In genomic region chr11:70754476-70754875, GRCm38 (mm10) we compare ENCODE assay signal across 16 mouse cellular contexts. TPM values are rescaled to one million over a fixed set of nuclear protein-coding genes. Genes with fewer than 3 reads are reported as not detected.
"Had no signal": no experiment of that assay in that cellular context is flagged by ENCODE, and none has a peak within 500 bp of the region (broad histone marks: within the 10 kb centered on the region; RNA-seq: fewer than 3 reads in every experiment).

No protein-coding gene starts in this region.

- H3K4me3 ChIP-seq: limb, embryonic 13.5 days; liver, embryonic 12.5 days; midbrain, embryonic 12.5 days; stomach, embryonic 15.5 days had no signal

- H3K27me3 ChIP-seq: limb, embryonic 13.5 days; midbrain, embryonic 12.5 days; stomach, embryonic 15.5 days had no signal

- H3K4me1 ChIP-seq: limb, embryonic 13.5 days; stomach, embryonic 15.5 days had no signal

- H3K9ac ChIP-seq: limb, embryonic 13.5 days; liver, embryonic 12.5 days; lung, embryonic 14.5 days; stomach, embryonic 15.5 days had no signal

- H3K4me2 ChIP-seq: limb, embryonic 13.5 days; liver, embryonic 12.5 days; lung, embryonic 14.5 days; midbrain, embryonic 12.5 days; stomach, embryonic 15.5 days had no signal

- H3K27ac ChIP-seq: limb, embryonic 13.5 days; liver, embryonic 12.5 days; midbrain, embryonic 12.5 days; stomach, embryonic 15.5 days had no signal

- H3K9me3 ChIP-seq: limb, embryonic 13.5 days; liver, embryonic 12.5 days; midbrain, embryonic 12.5 days; stomach, embryonic 15.5 days had no signal

- ATAC-seq: liver, embryonic 12.5 days; midbrain, embryonic 16.5 days had no signal

- H3K36me3 ChIP-seq: limb, embryonic 13.5 days; liver, embryonic 12.5 days; midbrain, embryonic 12.5 days; stomach, embryonic 15.5 days had no signal

- DNase-seq: kidney, adult 8-10 months; kidney, postnatal 25 days; left cerebral cortex, postnatal 4 days; lung, embryonic 14.5 days; lung, postnatal 14 days; thymus, adult 2 months had no signal

RNA-seq across cellular contexts. Expression of gene Scimp, which starts 57.9 kb away (rescaled TPM):
- total RNA-seq: layer of hippocampus, adult 18-20 months; layer of hippocampus, postnatal 14 days; left cerebral cortex, adult 18-20 months; left cerebral cortex, postnatal 10 days; left cerebral cortex, postnatal 4 days had no signal
- polyA plus RNA-seq: lung, embryonic 14.5 days; midbrain, embryonic 12.5 days; midbrain, embryonic 16.5 days; neural tube, embryonic 14.5 days had no signal
